Mouse (Mus musculus) liver, embryonic 12.5 days (tissue): Measurements from ENCODE around the gene Nkx1-1. TPM values are rescaled to one million over a fixed set of nuclear protein-coding genes. Genes with fewer than 3 reads are reported as not detected.

Experiments
- ATAC-seq: fragments of 200-750 bp; cut with Nextera tagmentation; 2 replicates; pipeline ENCODE4 v1.8.0; 2017; ENCODE audit warnings: moderate number of reproducible peaks, mild to moderate bottlenecking, moderate library complexity
- H3K27ac ChIP-seq: fragments of 300-500 bp; sonication (generic); 2 replicates; pipeline ENCODE4 v1.5.1; 2016; ENCODE audit warnings: mild to moderate bottlenecking
- H3K27me3 ChIP-seq: fragments of 300-500 bp; sonication (generic); replicated peaks from 2 replicates; pipeline ENCODE4 v1.6.1; 2016; ENCODE audit warnings: mild to moderate bottlenecking, moderate library complexity
- H3K36me3 ChIP-seq: fragments of 300-500 bp; sonication (generic); 2 replicates; pipeline ENCODE4 v1.6.1; 2016; ENCODE audit warnings: mild to moderate bottlenecking, moderate library complexity
- H3K4me1 ChIP-seq: fragments of 300-500 bp; sonication (generic); 2 replicates; pipeline ENCODE4 v1.6.1; 2016
- H3K4me2 ChIP-seq: fragments of 300-500 bp; sonication (generic); 2 replicates; pipeline ENCODE4 v1.6.1; 2016; ENCODE audit warnings: mild to moderate bottlenecking, moderate library complexity
- H3K4me3 ChIP-seq: fragments of 300-500 bp; sonication (generic); 2 replicates; pipeline ENCODE4 v1.5.1; 2016; ENCODE audit warnings: mild to moderate bottlenecking, moderate library complexity
- H3K9ac ChIP-seq: fragments of 300-500 bp; sonication (generic); 2 replicates; pipeline ENCODE4 v1.6.1; 2016; ENCODE audit warnings: mild to moderate bottlenecking, moderate library complexity
- H3K9me3 ChIP-seq: fragments of 300-500 bp; sonication (generic); replicated peaks from 2 replicates; pipeline ENCODE4 v1.6.1; 2016; ENCODE audit warnings: mild to moderate bottlenecking, moderate library complexity
- WGBS: fragments of 180-500 bp; shearing (Covaris S2); methylation state at CpG from one replicate; pipeline ENCODE4 v1.1.7; 2016; ENCODE audit not compliant: insufficient replicate concordance; 5-methylcytosine and 5-hydroxymethylcytosine counted together
- polyA plus RNA-seq: library from polyadenylated mRNA; unstranded; fragments of >200 nt; fragmentation: Nextera tagmentation; extraction: Ambion mirVana; gene quantifications from 2 replicates; pipeline ENCODE4 v1.2.1, GENCODE M21; 2016

Nkx1-1 gene
- polyA plus RNA-seq, 1 experiment from 2014 or later: not detected

DNA sequence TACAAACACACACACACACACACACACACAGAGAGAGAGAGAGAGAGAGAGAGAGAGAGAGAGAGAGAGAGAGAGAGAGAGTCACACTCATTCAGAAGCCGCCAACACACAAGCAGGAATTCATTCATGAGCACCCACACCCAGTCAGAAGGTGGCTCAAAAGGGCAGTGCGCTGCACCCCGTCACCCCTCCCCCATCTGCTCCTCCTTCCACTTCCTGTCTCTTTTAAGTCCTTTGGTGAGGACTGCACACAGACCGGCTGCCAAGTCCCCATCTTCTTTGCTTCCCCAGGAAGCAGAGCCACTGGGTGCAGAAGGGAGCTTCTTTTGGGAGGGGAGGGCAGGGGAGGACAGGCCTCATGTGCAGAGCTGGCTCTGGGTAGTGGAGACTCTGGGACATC is 2.2 kb upstream of the Nkx1-1 start:
- Histone ChIP-seq H3K36me3 (no peaks in the 10 kb centered on the region), H3K4me3 (no peak overlapping the region), H3K27me3 (peaks cover 99% of the 10 kb centered on the region), H3K9ac (no peak overlapping the region), H3K4me2 (no peak overlapping the region), H3K9me3 (no peaks in the 10 kb centered on the region), H3K4me1 (peaks cover 21% of the 10 kb centered on the region), H3K27ac (no peak overlapping the region)
- no peak for ATAC-seq
- WGBS: 2% methylated on average over 4 of the region's 4 CpGs

DNA sequence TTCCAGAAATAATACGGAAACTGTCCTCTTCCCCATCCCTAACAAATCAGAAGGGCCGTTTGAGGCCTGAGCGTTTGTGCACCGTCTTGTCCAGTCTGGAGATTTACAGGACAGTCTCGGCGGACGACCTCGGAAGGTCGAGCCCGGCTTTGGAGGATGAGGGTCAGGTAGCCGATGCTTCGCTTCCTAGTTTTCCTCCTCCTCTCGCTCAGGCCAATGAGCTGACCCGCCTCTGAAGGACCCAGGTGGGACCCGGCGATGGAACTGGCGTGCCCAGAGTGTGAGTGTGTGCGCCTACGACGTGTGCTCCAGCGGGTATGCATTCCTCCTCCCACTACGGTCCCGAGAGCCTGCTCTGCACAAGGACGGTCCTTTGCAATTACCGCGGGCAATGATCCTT is 1.4 kb upstream of the Nkx1-1 start:
- Histone ChIP-seq H3K4me2 (no peak overlapping the region), H3K27ac (no peak overlapping the region), H3K9me3 (no peaks in the 10 kb centered on the region), H3K4me3 (no peak overlapping the region; the same call in 1 of the 2 replicates), H3K9ac (no peak overlapping the region), H3K36me3 (no peaks in the 10 kb centered on the region), H3K27me3 (peaks cover 100% of the 10 kb centered on the region), H3K4me1 (peaks cover 26% of the 10 kb centered on the region)
- ATAC-seq: no peak
- 8% methylated on average over 26 of the region's 26 CpGs for WGBS

DNA sequence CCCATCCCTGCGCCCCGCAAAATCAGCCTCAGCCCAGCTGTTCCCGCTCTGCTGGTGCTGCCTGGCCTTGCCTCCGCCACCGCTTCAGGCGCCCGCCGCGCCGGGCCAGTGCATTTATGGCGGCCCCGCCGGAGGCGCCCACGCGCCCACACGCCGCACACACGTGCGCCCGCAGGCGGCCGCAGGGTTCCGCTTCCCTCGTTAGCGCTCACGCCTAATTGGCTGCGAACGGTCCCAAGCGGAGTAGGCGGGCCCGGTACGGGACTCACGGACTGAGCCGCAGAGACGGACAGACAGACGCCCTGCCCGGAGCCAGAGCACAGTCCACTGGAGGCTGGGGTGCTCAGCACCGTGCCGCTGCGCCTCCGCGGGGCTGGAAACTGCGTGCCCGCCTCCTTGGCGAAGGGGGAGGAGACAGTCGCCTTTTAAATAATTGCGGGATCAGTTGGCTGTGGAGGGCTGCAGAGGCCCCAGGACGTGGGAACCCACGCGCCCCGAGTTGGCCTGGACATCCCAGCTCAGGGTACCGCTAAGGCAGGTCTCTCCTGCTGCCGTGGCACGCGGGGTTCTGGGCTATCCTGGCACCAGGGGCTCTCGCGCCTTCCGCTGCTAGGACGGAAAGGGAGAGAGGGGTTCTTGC is 485 bp upstream of the Nkx1-1 start:
- Histone ChIP-seq H3K4me2 (peak overlapping the region; percentile 45), H3K4me1 (peaks cover 26% of the 10 kb centered on the region), H3K9ac (no peak overlapping the region), H3K27ac (no peak overlapping the region), H3K9me3 (no peaks in the 10 kb centered on the region), H3K36me3 (no peaks in the 10 kb centered on the region), H3K27me3 (peaks cover 100% of the 10 kb centered on the region), H3K4me3 (peak overlapping the region; percentile 22; the same call in 1 of the 2 replicates)
- no peak for ATAC-seq
- WGBS: 2% methylated on average over 54 of the region's 60 CpGs

DNA sequence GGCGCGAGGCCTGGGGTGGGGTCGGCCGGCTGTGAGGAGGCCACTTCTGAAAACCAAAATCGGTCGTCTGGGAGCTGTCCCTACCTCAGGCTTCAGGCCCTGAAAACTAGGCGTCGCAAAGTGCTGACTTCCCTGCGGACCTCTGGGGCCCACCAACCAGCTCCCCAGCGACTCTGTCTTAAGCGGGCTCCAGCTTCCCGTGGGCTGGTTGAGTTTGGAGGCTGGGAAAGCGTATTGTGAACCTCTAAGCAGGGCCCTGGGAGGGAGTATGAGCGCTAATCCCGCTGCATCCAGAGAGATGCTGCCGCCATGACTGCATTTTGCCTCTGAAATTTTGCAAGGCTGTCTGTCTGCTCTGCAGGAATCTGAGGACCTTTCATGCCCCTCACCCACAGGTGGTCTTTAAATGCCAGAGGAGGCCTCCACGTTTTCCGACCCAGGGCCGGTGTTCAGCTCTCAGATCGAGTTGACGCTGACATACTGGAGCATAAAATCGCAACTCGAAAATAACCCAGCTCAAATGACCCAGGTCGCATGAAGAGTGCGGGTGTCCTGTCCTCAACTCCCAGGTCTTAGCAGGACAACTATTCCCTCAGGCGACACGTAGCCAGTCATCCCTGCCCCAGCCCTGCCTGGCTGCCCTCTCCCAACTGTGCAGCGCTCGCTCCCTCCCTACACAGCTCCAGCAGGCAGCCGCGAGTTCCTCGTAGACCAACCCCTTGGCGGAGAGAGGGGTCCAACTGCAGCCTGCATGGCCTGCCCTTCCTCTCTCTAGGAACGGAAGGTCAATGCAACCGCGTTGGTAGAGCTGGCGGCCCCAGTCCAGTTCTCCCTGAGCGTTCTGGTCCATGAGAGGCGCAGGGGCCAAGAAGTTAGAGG is 1.5 kb downstream of the Nkx1-1 start:
- no peak for ATAC-seq
- Histone ChIP-seq H3K9me3 (no peaks in the 10 kb centered on the region), H3K36me3 (no peaks in the 10 kb centered on the region), H3K9ac (no peak overlapping the region), H3K4me3 (no peak overlapping the region), H3K4me2 (no peak overlapping the region), H3K27me3 (peaks cover 100% of the 10 kb centered on the region), H3K27ac (no peak overlapping the region), H3K4me1 (peaks cover 26% of the 10 kb centered on the region)
- 2% methylated on average over 39 of the region's 39 CpGs for WGBS

DNA sequence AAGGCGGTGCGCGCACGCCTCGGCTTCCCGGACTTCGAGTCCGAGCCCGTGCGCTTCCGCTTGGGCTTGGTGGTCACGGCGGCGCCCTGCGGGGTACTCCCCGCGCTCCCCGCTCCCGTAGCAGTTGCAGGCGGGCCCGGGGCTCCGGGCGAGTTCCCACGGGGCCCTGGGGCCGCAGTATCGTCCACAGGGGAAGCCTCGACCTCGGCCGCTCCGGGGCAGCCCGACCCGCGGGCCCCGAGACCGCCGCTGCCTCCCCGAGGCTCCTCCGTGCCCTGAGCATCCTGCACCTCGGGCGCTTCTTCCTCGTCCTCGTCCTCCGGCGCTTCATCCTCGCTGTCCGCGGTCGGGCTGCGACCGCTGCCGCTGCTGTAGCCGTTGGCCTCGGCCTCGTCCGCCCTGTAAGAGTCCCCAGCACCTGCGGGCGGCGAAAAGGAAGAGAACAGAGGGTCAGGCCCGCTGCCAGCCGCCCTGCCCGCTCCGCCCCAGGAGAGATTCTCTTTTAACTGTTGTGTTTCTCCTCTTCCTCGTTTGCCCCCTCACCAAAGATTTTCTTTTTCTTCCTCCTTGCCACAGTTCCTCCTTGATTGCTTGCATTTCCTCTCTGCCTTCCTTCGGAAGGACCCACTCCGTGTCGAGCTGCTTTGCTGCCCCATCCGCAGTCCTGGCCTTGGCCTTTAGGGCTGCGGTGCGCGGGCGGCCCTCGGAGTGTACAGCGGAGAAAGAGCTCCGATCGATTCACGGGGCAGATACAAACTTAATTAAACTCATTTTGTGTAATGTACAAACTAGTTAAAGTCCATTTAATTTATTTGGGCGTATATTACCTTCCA is 2.4 kb downstream of the Nkx1-1 start:
- no peak overlapping the region for H3K9ac ChIP-seq
- peaks cover 26% of the 10 kb centered on the region for H3K4me1 ChIP-seq
- peak overlapping the region; percentile 23 for H3K4me2 ChIP-seq
- H3K27ac ChIP-seq: no peak overlapping the region
- no peaks in the 10 kb centered on the region for H3K36me3 ChIP-seq
- H3K4me3 ChIP-seq: peak overlapping the region; percentile 18; the same call in 1 of the 2 replicates
- 1% methylated on average over 76 of the region's 77 CpGs for WGBS
- no peaks in the 10 kb centered on the region for H3K9me3 ChIP-seq
- no peak for ATAC-seq
- H3K27me3 ChIP-seq: peaks cover 100% of the 10 kb centered on the region

DNA sequence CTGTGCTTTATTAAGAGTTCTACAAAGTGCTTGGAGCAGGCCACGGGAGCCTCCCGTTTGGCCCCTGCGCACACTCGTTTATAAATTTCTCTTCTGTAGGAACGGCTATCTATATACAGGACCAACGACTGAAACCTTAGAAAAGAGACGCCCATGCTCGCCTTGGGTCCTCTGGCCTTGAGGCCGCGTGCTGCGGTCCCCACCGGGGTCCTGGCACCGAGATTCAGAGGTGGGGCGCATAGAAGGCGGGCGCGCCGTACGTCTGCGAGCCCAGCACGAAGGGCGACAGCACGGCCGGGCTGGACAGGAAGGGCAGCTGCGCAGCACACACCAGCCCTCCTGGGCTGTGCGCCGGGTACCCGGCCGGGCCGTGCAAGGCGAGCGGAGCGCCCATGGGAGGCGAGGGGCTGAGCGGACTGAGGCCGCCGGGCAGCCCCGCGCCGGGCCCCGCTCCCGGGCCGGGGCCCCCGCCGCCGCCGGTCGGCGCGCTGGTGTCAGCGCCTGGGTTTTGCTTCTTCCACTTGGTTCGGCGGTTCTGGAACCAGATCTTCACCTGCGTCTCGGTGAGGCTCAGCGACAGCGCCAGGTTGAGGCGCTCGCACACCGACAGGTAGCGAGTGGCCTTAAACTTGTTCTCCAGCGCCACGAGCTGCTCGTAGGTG is 3.1 kb downstream of the Nkx1-1 start:
- no peak for ATAC-seq
- Histone ChIP-seq H3K9me3 (no peaks in the 10 kb centered on the region), H3K4me3 (0 out of 2 replicates have a peak overlapping the region, but pooled peaks have one; percentile 18), H3K27ac (no peak overlapping the region), H3K4me1 (peaks cover 26% of the 10 kb centered on the region), H3K36me3 (no peaks in the 10 kb centered on the region), H3K4me2 (peak overlapping the region; percentile 23), H3K9ac (no peak overlapping the region), H3K27me3 (peaks cover 98% of the 10 kb centered on the region)
- WGBS: 3% methylated on average over 64 of the region's 64 CpGs

DNA sequence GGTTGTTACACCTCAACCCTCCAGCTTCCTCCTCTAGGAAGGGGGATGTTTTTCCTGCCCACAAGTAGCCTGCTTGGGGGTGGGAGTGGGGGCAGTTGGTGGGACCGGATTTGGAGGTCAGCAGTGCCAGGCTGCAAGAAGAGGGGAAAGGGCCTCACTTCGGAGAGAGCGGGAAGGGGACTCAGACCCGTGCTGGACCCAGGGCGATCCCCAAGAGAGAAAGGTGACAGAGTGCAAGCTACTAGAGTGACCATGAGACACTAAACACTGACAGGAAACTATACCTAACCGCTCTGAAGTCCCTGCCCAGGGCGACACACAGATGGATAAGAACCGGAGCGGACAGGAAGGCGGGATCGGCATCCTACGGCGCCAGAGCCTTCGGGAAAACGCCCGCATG is 3.7 kb downstream of the Nkx1-1 start:
- ATAC-seq: no peak
- 8% methylated on average over 16 of the region's 16 CpGs for WGBS
- Histone ChIP-seq H3K27me3 (peaks cover 98% of the 10 kb centered on the region), H3K4me1 (peaks cover 26% of the 10 kb centered on the region), H3K9me3 (no peaks in the 10 kb centered on the region), H3K4me2 (no peak overlapping the region), H3K27ac (no peak overlapping the region), H3K4me3 (no peak overlapping the region), H3K9ac (no peak overlapping the region), H3K36me3 (no peaks in the 10 kb centered on the region)

DNA sequence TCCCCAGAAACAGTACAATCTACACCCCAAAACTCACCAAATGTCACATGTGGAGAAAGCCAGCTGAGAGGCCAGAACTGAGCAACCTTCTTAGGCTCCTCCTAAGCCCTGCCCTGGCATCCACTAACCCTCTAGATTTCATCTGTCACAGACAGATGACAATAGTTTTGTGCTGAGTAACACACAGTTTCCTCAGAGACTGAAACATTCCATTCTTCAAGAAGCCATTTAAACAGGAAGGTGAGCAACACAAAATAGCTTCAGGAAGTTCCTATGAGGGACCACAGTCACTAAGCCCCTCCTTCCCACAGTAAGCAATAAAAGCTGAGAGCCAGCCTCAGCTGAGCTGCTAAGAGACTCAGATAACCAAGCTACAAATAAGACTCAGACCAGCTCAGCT is 6.3 kb downstream of the Nkx1-1 start:
- H3K4me1 ChIP-seq: 0 out of 2 replicates have a peak, but pooled peaks cover 12% of the 10 kb centered on the region
- H3K4me3 ChIP-seq: no peak overlapping the region
- no peaks in the 10 kb centered on the region for H3K9me3 ChIP-seq
- no peak overlapping the region for H3K9ac ChIP-seq
- H3K27ac ChIP-seq: no peak overlapping the region
- peaks cover 75% of the 10 kb centered on the region for H3K27me3 ChIP-seq
- no peak overlapping the region for H3K4me2 ChIP-seq
- ATAC-seq: no peak
- no peaks in the 10 kb centered on the region for H3K36me3 ChIP-seq

DNA sequence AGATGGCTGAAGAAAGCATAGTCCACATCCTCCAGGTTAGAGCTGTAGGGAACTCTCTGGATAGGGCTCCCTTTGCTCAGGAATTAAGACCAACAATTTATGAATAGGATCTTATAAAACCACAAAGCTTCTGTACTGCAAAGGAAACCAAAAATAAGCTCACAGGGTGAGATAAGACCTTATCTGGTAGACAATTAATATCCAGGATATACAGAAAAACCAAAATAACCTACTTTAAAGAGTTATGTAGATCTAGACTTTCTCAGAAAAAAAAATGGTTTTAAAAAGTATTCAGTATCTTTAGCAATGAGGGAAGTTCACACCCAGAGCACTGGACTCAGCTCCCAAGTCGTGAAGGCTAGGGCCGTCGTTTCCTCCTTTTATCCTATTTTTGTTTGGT is 13.5 kb downstream of the Nkx1-1 start:
- H3K27ac ChIP-seq: no peak overlapping the region
- no peak for ATAC-seq
- H3K4me3 ChIP-seq: no peak overlapping the region
- H3K27me3 ChIP-seq: peaks cover 6% of the 10 kb centered on the region
- H3K36me3 ChIP-seq: no peaks in the 10 kb centered on the region
- no peaks in the 10 kb centered on the region for H3K9me3 ChIP-seq
- 43% methylated on average over 3 of the region's 3 CpGs for WGBS
- H3K9ac ChIP-seq: no peak overlapping the region
- H3K4me1 ChIP-seq: no peaks in the 10 kb centered on the region
- no peak overlapping the region for H3K4me2 ChIP-seq

DNA sequence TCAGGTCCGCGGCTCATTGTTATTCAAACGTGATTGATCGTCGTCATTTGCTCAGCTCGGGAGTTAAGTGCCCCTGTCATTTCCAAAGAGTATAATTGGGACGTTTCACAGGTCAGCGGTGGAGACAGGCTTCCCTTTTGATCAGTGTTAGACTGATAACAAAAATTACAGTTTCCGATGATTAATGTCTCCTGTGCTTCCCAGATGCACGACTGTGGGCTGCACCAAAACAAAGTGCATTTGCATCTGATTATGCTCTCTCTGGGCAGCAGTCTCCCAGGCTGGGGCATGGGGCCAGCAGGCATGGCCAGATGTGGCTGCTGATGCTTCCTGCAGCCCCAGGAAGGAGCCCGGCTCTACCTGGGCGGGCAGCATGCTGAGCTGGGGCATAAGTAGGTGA is 33.0 kb downstream of the Nkx1-1 start:
- Histone ChIP-seq H3K4me2 (no peak overlapping the region), H3K27me3 (no peaks in the 10 kb centered on the region; the same call in 1 of the 2 replicates), H3K36me3 (0 out of 2 replicates have a peak, but pooled peaks cover 3% of the 10 kb centered on the region), H3K9ac (no peak overlapping the region), H3K27ac (no peak overlapping the region), H3K4me3 (no peak overlapping the region), H3K9me3 (no peaks in the 10 kb centered on the region), H3K4me1 (no peaks in the 10 kb centered on the region)
- no peak for ATAC-seq
- 59% methylated on average over 12 of the region's 12 CpGs for WGBS

DNA sequence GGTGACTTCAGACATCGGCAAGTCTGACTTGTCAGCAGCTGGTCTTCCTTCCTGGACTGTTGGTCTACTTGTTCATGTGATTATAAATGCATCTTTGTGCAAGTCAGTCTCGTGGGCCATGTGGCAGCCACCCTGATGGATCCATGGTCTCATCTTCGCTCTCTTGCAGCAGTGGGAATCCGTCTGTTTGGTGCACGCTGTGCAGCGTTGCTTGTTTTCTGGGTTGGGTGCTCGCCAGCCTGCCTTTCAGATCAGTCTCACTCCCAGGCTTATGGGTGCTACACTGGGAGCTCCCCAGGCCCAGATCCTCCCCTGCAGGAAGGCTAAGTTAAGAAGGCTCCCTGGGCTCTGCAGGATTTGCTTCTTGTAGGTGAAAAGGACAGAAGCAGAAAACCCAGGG is 36.9 kb downstream of the Nkx1-1 start:
- no peak for ATAC-seq
- no peak overlapping the region for H3K4me3 ChIP-seq
- H3K9me3 ChIP-seq: no peaks in the 10 kb centered on the region
- H3K4me2 ChIP-seq: no peak overlapping the region
- H3K9ac ChIP-seq: no peak overlapping the region
- 72% methylated on average over 7 of the region's 7 CpGs for WGBS
- H3K4me1 ChIP-seq: no peaks in the 10 kb centered on the region
- H3K36me3 ChIP-seq: peaks cover 9% of the 10 kb centered on the region
- H3K27ac ChIP-seq: no peak overlapping the region
- H3K27me3 ChIP-seq: no peaks in the 10 kb centered on the region; the same call in 1 of the 2 replicates
